Mouse (Mus musculus): Measurements from ENCODE around the gene Baiap2l2. TPM values are rescaled to one million over a fixed set of nuclear protein-coding genes. Genes with fewer than 3 reads are reported as not detected.

The Baiap2l2 gene
- total RNA-seq, 2 experiments from 2014 or later = 5.9 to 6.4 TPM

GRCm38 (mm10) chr15:79271124-79271746, 14.1 kb downstream of the Baiap2l2 start:
- H3K27ac ChIP-seq = no peak overlapping the region
- peak in 1 of 2 experiments; percentile 39 for DNase-seq (ENCODE audit: extremely low spot score in 1 of 2, low spot score in 2 of 2)
- TF ChIP-seq CTCF (IDR thresholded peaks at IDR 0.05) = peak; percentile 70
- peak overlapping the region; percentile 45 for H3K4me3 ChIP-seq
- intact Hi-C loops (cut with DNase I) = no loop called here

GRCm38 (mm10) chr15:79270317-79271123, 14.8 kb downstream of the Baiap2l2 start:
- Histone ChIP-seq H3K27ac (no peak overlapping the region), H3K4me3 (peak overlapping the region; percentile 45)
- DNase-seq (ENCODE audit: extremely low spot score in 1 of 2, low spot score in 2 of 2) = peak; percentile 44 to 62
- TF ChIP-seq CTCF (IDR thresholded peaks at IDR 0.05) = no peak
- intact Hi-C loops (cut with DNase I) = no loop called here

DNA sequence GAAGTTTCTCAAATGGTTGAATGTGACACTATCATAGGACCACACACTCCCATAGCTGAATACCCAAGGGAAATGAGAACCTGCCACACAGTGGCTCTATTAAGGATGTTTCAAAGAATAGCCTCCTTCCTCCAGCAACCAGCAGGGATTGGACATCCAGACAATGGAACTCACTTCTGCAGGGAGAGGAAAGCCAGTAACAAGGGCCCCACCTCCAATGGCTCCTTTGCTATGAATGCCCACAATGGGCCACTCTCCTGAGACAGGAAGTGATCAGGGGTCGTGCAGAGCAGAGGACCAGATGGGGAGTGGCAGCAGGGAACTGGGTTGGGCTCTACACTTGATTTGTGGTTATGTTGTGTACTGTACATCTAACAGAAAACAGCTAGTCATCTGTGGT, 16.8 kb downstream of the Baiap2l2 start:
- no peak overlapping the region for H3K27ac ChIP-seq
- intact Hi-C loops (cut with DNase I) = no loop called here
- no peak for DNase-seq (ENCODE audit: extremely low spot score in 1 of 2, low spot score in 2 of 2)
- H3K4me3 ChIP-seq = no peak overlapping the region
- TF ChIP-seq CTCF (IDR thresholded peaks at IDR 0.05) = no peak

DNA sequence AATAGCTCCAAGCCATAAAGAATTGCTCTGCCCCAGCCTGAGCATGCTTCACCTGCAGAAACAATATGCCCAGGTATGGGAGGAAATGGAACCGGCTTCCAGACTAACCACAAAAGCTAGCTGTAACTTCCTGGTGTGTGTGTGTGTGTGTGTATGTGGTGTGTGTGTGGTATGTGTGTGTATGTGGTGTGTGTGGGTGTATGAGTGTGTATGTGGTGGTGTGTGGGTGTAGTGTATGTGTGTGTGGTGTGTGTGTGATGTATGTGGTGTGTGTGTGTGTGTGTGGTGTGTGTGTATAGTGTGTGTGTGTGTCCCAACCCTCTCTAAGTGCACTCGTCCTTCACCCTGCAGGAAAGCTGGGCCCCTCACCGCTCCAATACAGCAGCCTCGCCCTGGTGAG, 20.0 kb downstream of the Baiap2l2 start:
- H3K4me3 ChIP-seq = no peak overlapping the region
- TF ChIP-seq CTCF (IDR thresholded peaks at IDR 0.05) = no peak
- no peak for DNase-seq (ENCODE audit: extremely low spot score in 1 of 2, low spot score in 2 of 2)
- no peak overlapping the region for H3K27ac ChIP-seq
- intact Hi-C loops (cut with DNase I) = no loop called here

DNA sequence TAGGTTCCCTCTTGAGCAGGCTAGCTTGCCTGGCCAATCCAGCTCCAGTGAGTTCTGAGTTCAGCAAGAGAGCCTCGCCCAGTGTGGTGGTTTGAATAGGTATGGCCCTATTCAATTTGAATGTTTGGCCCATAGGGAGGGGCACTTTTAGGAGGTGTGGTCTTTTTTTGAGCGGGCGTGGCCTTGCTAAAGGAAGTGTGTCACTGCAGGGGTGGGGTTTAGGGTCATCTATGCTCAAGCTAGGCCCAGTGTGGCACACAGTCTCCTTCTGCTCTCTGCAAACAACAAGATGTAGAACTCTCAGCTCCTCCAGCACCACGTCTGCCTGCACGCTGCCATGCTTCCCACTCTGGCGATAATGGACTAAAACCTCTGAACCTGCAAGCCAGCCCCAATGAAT, 21.6 kb downstream of the Baiap2l2 start:
- no peak for TF ChIP-seq CTCF (IDR thresholded peaks at IDR 0.05)
- intact Hi-C loops (cut with DNase I) = loop anchor here (5.0 kb wide), 1 partner anchor 189 kb away; no protein-coding TSS in a partner anchor
- Histone ChIP-seq H3K4me3 (no peak overlapping the region), H3K27ac (no peak overlapping the region)
- no peak for DNase-seq (ENCODE audit: extremely low spot score in 1 of 2, low spot score in 2 of 2)

- Histone ChIP-seq H3K4me3 (no peak overlapping the region), H3K27ac (no peak overlapping the region)
- DNase-seq (ENCODE audit: extremely low spot score in 1 of 2, low spot score in 2 of 2) = no peak
- intact Hi-C loops (cut with DNase I) = loop anchor here (5.0 kb wide), 1 partner anchor 189 kb away; no protein-coding TSS in a partner anchor
- TF ChIP-seq CTCF (IDR thresholded peaks at IDR 0.05) = no peak
Observed at GRCm38 (mm10) chr15:79262786-79263309, 22.5 kb downstream of the Baiap2l2 start.

GRCm38 (mm10) chr15:79262375-79262774, 23.0 kb downstream of the Baiap2l2 start:
- TF ChIP-seq CTCF (IDR thresholded peaks at IDR 0.05) = peak; percentile 45
- no peak overlapping the region for H3K4me3 ChIP-seq
- no peak for DNase-seq (ENCODE audit: extremely low spot score in 1 of 2, low spot score in 2 of 2)
- no peak overlapping the region for H3K27ac ChIP-seq
- intact Hi-C loops (cut with DNase I) = loop anchor here (5.0 kb wide), 1 partner anchor 190 kb away; no protein-coding TSS in a partner anchor

GRCm38 (mm10) chr15:79261757-79262156, 23.6 kb downstream of the Baiap2l2 start:
- intact Hi-C loops (cut with DNase I) = loop anchor here (5.0 kb wide), 1 partner anchor 191 kb away; no protein-coding TSS in a partner anchor
- no peak for DNase-seq (ENCODE audit: extremely low spot score in 1 of 2, low spot score in 2 of 2)
- Histone ChIP-seq H3K4me3 (peak overlapping the region; percentile 47), H3K27ac (no peak overlapping the region)
- no peak for TF ChIP-seq CTCF (IDR thresholded peaks at IDR 0.05)

DNA sequence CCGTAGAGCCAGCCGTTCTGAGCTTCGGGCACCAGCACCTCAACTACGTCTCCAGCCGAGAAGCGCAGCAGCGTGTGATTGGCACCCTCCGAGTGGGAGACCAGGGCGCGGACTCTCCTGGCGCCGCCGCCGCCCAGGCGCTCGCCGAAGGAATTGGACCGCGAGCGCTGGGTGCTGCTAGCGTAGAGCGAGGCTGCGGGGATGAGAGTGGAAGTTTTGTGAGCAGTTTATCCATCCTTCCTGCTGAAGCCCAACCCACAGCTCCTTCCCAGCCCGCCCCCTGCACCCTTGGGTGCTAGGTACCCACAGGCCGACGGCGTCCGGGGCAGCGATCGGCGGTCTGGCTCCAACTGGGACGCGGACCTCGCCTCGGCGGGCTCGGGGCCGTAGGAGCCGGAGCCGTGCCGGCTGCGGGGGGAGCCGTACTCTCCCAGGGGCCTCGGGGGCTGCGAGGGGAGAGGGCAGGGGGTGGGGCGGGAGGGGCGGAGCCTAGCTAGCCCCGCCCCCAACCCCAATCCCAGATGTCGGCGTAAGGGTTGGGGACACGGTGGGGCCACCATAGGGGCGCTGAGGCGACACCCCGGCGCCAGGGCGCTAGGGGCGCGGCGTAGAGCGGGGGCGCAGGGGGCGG, 24.1 kb downstream of the Baiap2l2 start:
- intact Hi-C loops (cut with DNase I) = loop anchor here (5.0 kb wide), 1 partner anchor 191 kb away; no protein-coding TSS in a partner anchor
- no peak for TF ChIP-seq CTCF (IDR thresholded peaks at IDR 0.05)
- 0 out of 2 replicates have a peak overlapping the region, but pooled peaks have one; percentile 3 for H3K27ac ChIP-seq

DNA sequence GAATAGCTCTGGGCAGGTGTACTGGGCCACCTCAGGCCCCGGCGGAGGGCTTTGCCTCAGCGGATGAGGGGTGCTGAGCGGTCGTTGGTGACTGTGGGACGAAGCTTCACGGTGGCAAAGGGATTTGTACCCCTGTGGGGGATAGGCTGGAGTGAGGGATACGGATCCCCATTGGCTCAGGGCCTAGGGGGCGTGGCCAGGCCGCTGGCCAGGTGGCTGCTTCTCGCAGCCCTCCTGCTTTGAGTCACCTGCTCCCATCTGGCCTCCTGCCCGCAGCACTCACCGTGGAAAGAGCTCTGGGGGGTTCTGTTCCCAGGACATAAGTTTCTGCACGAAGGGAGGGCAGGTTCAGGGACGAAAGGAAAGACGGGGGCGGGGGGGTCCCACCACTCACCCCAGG, 26.8 kb downstream of the Baiap2l2 start:
- no peak for DNase-seq (ENCODE audit: extremely low spot score in 1 of 2, low spot score in 2 of 2)
- no peak overlapping the region for H3K4me3 ChIP-seq
- no peak for TF ChIP-seq CTCF (IDR thresholded peaks at IDR 0.05)
- no peak overlapping the region for H3K27ac ChIP-seq
- intact Hi-C loops (cut with DNase I) = no loop called here

More for the DNA sequence above, 24.1 kb downstream of the Baiap2l2 start:
- H3K4me3 ChIP-seq = peak overlapping the region; percentile 47
- peak; percentile 37 to 59 for DNase-seq (ENCODE audit: extremely low spot score in 1 of 2, low spot score in 2 of 2)

DNA sequence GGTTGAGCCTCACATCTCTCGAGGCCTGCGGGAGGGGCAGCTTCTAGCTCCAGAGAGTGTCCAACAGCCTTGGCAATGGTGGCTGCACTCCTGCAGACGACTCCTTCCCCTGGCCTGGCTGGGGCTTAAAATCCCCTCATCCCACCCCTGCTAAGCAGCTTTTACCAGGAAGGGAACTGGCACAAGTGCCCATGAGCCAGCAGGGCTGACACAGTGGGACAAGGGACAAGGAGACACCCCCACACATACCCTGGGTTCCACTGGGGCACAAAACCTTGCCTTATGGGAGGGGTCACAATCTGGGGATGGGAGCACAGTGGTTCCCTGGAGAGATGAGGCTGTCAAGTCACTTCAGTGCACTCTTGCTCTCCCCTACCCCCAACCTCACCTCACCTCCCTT, 30.7 kb downstream of the Baiap2l2 start, which contains the start of gene Slc16a8:
Gene Slc16a8, minus strand, starts transcription at position 101 of the 400 bp plus-strand sequence.
- intact Hi-C loops (cut with DNase I) = no loop called here
- H3K4me3 ChIP-seq = no peak within 1 kb of the TSS
- no peak for DNase-seq (ENCODE audit: extremely low spot score in 1 of 2, low spot score in 2 of 2)
- TF ChIP-seq CTCF (IDR thresholded peaks at IDR 0.05) = no peak
- no peak within 1 kb of the TSS for H3K27ac ChIP-seq

All from left cerebral cortex, adult 2 months (tissue).